Mouse (Mus musculus) layer of hippocampus, adult 18-20 months (tissue): Measurements from ENCODE around the gene Cc2d2b. TPM values are rescaled to one million over a fixed set of nuclear protein-coding genes. Genes with fewer than 3 reads are reported as not detected.

Source experiments
- DNase-seq, 2 experiments: peaks; one replicate each; pipeline ENCODE4 v3.0.0; 2022; ENCODE audit warnings: low spot score in 2 of 2
- long read RNA-seq: library from polyadenylated mRNA; stranded (forward); transcript quantifications from one replicate; pipeline ENCODE4 v2.0.0, GENCODE M21; 2021
- total RNA-seq, 2 experiments: library from RNA; stranded (reverse); gene quantifications; 2 replicates each; pipeline ENCODE4 v1.2.3; 2021

The Cc2d2b gene
- 1 to 10 TPM in 1 of 2 experiments, under 1 TPM in 1; 0.54 to 1.1 TPM for total RNA-seq
- long read RNA-seq: 0 reads

GRCm38 (mm10) chr19:40748559-40748958, at the start of gene Cc2d2b:
Gene Cc2d2b, plus strand, starts transcription at chr19:40748753.
- DNase-seq: no peak

DNA sequence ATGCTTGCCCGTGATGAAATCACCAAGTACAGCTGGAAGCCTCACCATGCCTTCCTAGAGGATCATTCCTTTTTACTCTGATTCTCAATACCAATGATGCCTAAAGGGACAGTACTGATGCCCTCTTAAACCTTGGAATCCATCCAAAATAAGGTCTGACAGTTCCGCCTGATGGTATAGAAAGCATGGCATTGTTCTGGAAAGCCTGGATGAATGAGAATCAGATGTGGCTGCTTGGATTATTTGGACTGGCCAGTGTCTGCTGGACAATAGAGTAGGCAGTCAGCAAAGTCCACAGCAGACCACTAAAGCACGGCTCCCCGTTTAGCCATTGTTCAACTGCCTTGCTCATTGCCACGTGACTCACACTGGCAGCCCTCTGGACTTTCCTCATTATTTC, 48.7 kb upstream of the Cc2d2b start:
- no peak for DNase-seq

- DNase-seq: peak; percentile 78 to 87
These were observed 46.1 kb upstream of the Cc2d2b start for GRCm38 (mm10) chr19:40702406-40702805.

DNA sequence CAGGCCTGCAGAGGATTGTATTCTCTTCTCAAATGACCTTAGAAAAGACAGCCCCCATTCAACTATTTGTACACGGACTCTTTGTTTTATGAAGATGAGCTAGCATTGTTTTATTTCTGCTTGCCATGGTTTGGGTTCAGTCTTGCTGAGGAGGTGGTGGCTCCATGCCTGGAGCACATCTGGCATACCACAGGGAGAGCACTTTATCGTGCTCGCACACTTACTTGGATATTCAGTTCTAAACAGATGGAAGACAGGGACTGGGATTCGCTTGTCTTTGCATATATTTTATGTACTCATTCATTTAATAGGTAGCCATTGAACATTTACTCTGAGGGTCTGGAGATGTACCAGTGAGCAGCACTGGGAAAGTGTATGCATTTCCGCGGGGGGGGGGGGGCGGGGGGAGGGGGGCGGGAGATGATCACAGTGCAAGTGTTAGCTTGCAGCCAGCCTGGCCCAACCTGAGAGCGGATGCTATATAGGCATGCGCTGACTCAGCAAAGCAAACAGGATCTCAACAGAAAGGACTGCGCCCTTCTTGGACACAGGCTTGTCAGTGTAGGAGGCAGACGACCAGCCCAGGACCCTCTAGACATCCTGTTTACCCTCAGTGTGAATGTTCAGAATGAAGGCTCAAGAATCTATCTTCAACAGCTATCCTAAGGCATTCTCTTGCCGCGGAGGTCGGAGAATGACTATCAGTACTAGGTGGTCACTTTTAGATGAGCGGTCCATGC, 35.5 kb upstream of the Cc2d2b start:
- no peak for DNase-seq

DNA sequence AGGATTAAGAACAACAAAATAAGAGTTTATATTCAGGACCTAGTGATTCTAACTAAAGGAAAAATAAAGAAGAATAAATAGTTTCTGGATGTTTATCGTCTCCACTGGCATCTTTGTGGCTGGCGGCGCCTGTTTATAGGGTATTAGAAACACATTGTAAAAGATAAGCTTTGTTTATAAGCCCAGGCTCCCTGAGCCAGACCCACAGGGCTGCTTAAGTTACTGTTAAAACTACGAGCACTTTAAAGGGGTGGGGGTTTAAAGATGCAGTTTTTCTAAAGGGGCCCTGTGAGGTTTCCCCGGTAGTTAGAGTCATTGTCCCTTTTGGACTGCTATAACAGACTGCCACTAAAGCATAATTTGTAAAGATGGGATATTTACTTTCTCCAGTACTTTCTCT, 33.9 kb upstream of the Cc2d2b start:
- no peak for DNase-seq

- DNase-seq: no peak
These were observed 31.6 kb upstream of the Cc2d2b start for GRCm38 (mm10) chr19:40716981-40717380.

GRCm38 (mm10) chr19:40719439-40720105, 29.0 kb upstream of the Cc2d2b start:
- no peak for DNase-seq

DNA sequence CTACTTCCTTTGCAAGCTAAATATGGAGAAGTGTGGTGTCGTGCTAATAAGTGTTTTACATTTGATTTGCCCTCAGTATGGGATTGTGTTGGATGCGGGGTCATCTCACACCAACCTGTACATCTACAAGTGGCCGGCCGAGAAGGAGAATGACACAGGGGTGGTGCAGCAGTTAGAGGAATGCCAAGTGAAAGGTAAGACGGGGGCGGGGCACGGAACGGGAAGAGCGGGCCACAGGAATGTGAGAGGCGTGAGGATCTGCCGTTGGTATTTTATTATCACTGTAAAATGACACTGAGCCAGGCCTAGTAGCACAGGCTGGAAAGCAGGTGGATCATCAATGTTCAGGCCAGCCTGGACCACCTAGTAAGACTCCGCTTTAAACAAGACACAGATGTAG, 28.2 kb upstream of the Cc2d2b start:
- DNase-seq: no peak

DNA sequence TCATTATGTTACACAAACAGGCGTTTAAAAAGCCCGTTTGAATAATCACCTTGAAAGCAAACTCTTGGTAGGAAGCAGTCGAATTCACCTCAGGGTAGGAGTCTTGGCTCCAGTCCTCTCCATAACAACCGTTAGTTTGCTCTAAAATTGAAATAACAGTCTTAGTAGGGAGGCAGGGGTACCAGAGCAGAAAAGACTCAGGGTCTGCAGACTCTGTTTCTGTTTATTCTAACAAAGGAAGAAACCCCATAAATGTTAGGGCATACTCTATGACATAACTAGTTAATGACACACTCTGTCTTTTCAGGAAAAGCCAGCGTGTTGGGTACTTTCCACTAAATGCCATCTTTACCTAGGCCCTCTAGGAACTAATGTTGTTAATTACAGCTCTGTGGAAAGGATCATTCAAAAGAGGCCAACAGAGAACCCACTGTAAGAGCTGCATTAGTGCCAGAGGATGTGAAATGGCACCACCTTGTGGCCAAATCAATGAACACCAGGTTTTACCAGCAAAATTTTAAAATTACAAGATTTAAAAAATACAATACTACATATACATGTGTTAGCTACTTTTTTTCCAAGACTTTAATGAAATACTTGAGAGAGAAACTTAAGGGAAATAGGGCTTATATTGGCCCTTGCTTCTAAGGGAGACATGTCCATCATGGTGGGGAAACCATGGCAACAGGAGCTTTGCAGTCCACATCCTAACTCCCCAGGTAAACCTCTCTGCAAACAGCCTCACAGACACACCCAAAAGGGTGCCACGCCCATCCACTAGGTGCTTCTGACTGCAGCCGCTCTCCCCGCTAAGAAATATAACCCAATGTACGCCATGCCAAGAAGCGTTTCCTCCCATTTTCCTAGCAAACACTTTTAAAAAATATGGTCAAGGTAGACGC, 26.2 kb upstream of the Cc2d2b start:
- peak in 1 of 2 experiments; percentile 73 for DNase-seq

GRCm38 (mm10) chr19:40723516-40723915, 25.0 kb upstream of the Cc2d2b start:
- no peak for DNase-seq

GRCm38 (mm10) chr19:40726148-40726547, 22.4 kb upstream of the Cc2d2b start:
- no peak for DNase-seq

DNA sequence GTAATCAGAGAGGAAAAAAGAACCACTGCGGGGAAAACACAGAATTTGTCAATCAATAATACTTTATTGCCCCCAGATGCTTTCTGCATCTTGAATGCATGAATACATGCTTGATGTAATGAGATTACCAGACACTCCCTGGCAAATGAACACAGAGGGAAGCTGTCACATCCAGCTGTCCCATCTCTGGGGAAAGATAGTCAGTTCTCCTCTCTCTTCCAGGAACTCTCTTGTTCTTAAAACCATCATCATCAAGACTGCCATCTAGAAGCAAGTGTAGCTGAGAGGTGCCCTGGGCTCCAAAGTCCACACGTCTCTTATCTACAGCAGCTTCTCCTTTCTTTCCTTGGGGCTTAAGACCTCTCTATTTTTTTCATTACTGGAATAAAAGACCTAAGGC, 21.9 kb upstream of the Cc2d2b start:
- DNase-seq: no peak

- no peak for DNase-seq
These were observed 20.3 kb upstream of the Cc2d2b start for GRCm38 (mm10) chr19:40728213-40728612.

GRCm38 (mm10) chr19:40728732-40729420, 19.7 kb upstream of the Cc2d2b start:
- DNase-seq: no peak

DNA sequence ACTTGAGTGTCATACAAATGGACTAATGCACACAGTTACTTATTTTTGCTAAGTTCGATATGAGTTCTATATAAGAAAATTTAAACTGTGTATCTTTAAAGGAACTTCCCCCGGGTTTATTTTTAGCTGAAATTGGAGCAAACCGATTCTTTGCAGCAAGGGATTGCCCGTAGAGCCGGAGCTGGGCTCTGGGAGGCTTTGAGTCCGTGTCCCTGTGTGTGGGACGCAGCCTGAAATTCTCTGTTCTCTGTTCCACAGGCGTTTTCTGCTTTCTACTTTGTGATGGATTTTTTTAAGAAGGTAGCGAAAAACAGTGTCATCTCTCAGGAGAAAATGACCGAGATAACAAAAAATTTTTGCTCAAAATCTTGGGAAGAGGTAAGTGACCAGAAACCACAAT, 15.1 kb upstream of the Cc2d2b start:
- DNase-seq: no peak

DNA sequence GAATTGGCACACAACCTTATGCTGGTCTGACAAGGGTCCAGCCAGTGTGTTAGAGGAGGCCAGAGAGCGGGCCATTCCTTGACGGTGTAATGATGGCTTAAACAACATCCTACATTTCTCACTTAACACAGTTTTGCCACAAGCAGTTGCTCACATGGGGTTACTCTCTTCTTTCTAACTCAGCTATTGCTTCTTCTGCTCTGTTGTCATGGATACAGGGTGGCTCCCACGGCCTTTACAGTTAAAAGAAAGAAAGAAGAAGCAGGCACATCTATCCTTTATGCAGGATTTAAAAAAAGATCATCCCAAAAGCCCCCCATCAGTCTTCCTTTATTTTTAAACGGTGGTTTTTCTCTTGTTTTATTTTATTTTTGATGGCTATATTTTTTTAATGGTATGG, 14.7 kb upstream of the Cc2d2b start:
- DNase-seq: no peak

DNA sequence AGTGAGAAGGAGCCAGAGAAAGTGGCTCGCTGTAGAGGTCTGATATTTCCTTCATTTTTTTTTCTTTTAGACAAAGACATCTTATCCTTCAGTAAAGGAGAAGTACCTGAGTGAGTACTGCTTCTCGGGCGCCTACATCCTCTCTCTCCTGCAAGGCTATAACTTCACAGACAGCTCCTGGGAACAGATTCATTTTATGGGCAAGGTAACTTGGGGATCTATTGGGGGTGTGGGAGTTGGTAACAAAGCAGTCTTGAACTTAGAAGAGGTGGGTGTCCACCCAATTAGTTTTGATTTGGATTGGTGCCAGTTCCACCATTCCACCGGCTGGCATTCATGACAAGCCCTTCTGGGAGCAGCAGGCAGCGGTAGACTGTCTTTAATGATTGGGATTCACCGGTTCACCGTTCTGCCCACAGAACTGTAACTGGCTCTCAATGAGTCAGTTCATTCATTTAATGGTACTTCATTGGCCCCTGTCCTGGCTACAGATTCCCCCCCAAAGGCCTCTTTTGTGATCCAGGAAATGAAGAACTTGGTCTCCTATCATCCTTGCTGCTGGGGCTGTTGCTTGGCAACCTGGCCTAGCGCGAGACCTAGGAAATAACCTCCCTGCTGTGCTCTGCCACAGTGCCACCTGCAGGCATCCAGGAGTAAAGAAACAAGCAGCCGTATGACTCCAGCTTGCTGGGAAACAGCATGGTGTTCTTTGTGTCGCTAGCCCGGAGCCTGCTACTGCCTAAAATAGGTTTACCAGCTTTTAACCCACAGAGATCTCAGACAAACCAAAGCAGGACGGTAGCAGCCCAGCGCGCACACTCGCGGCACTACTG, 11.7 kb upstream of the Cc2d2b start:
- DNase-seq: peak; percentile 56 to 83

DNA sequence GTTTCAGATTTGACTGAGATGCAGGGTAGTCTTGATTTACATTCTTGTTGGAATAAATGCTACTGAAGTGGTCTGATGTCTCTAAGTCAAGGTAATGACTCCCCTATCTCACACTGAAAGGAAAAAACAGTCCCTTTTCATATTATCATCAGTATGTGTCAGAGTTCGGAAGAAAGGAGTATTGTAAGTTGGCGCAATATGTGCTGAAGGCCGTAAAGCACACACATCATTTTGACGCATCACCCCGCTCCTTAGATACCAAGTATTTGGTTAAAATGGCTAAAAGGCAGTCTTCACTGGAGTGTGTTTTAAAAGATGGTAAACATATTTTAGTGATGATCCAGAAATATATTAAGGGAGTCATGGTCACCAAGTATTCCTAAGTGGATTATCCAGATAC, 10.9 kb upstream of the Cc2d2b start:
- no peak for DNase-seq

GRCm38 (mm10) chr19:40738683-40739324, 9.7 kb upstream of the Cc2d2b start:
- DNase-seq: no peak

GRCm38 (mm10) chr19:40746603-40747002, 1.9 kb upstream of the Cc2d2b start:
- peak; percentile 64 to 82 for DNase-seq
